Mouse (Mus musculus) heart, embryonic 10.5 days (tissue): ENCODE data around the gene Gm20388. TPM values are rescaled to one million over a fixed set of nuclear protein-coding genes. Genes with fewer than 3 reads are reported as not detected.
A peak's percentile ranks its signal among the peaks of the same experiment; 100 is the strongest.
"Not testable (repeated sequence)": the region's sequence is repeated elsewhere in the genome, so short reads cannot be mapped to it uniquely, and the experiment has no call there.

Experiments used
- DNase-seq: peaks from one replicate; pipeline ENCODE4 v3.0.0-alpha.2; 2017; ENCODE audit warnings: low spot score
- H3K27ac ChIP-seq: fragments of 300-500 bp; sonication (generic); 2 replicates; pipeline ENCODE4 v1.5.1; 2016; ENCODE audit warnings: mild to moderate bottlenecking
- H3K27me3 ChIP-seq: fragments of 300-500 bp; sonication (generic); 2 replicates; pipeline ENCODE4 v1.6.1; 2016; ENCODE audit warnings: mild to moderate bottlenecking; ENCODE audit not compliant: poor library complexity, insufficient read depth, severe bottlenecking
- H3K36me3 ChIP-seq: fragments of 300-500 bp; sonication (generic); 2 replicates; pipeline ENCODE4 v1.6.1; 2016; ENCODE audit warnings: mild to moderate bottlenecking, moderate library complexity
- H3K4me1 ChIP-seq: fragments of 300-500 bp; sonication (generic); 2 replicates; pipeline ENCODE4 v1.6.1; 2016; ENCODE audit warnings: mild to moderate bottlenecking
- H3K4me3 ChIP-seq: fragments of 300-500 bp; sonication (generic); 2 replicates; pipeline ENCODE4 v1.5.1; 2016; ENCODE audit warnings: mild to moderate bottlenecking, moderate library complexity
- H3K9me3 ChIP-seq: fragments of 300-500 bp; sonication (generic); 2 replicates; pipeline ENCODE4 v1.6.1; 2016; ENCODE audit warnings: mild to moderate bottlenecking, moderate library complexity
- WGBS: fragments of 180-500 bp; shearing (Covaris S2); methylation state at CpG from one replicate; pipeline ENCODE4 v1.1.7; 2016; 5-methylcytosine and 5-hydroxymethylcytosine counted together
- polyA plus RNA-seq: library from polyadenylated mRNA; unstranded; fragments of >200 nt; fragmentation: Nextera tagmentation; extraction: Ambion mirVana; gene quantifications from 2 replicates; pipeline ENCODE4 v1.2.1, GENCODE M21; 2016

The Gm20388 gene
- polyA plus RNA-seq, 1 experiment from 2014 or later: 4.5 TPM

GRCm38 (mm10) chr8:123025951-123026351 is 3115.3 kb downstream of the Gm20388 start:
- no peak for DNase-seq
- 0 out of 2 replicates have a peak, but pooled peaks cover 4% of the 10 kb centered on the region for H3K36me3 ChIP-seq
- H3K27ac ChIP-seq: no peak overlapping the region
- H3K9me3 ChIP-seq: no peaks in the 10 kb centered on the region
- 86% methylated on average over 3 of the region's 3 CpGs for WGBS
- H3K27me3 ChIP-seq: no peaks in the 10 kb centered on the region
- H3K4me1 ChIP-seq: peaks cover 28% of the 10 kb centered on the region
- H3K4me3 ChIP-seq: no peak overlapping the region

GRCm38 (mm10) chr8:123027786-123028185 is 3117.1 kb downstream of the Gm20388 start:
- Histone ChIP-seq H3K4me1 (peaks cover 23% of the 10 kb centered on the region), H3K36me3 (0 out of 2 replicates have a peak, but pooled peaks cover 4% of the 10 kb centered on the region), H3K27ac (no peak overlapping the region), H3K4me3 (no peak overlapping the region), H3K9me3 (no peaks in the 10 kb centered on the region), H3K27me3 (no peaks in the 10 kb centered on the region)
- whole genome bisulfite sequencing: 83% methylated on average over 8 of the region's 8 CpGs
- no peak for DNase-seq

- 93% methylated on average over 3 of the region's 5 CpGs for WGBS
- not testable (repeated sequence) for H3K4me3 ChIP-seq, DNase-seq, H3K36me3 ChIP-seq, H3K9me3 ChIP-seq, H3K27ac ChIP-seq, H3K27me3 ChIP-seq
- peaks cover 24% of the 10 kb centered on the region for H3K4me1 ChIP-seq
Observed at GRCm38 (mm10) chr8:123030091-123030490, 3119.4 kb downstream of the Gm20388 start.

GRCm38 (mm10) chr8:123031321-123031978 is 3120.8 kb downstream of the Gm20388 start:
- Histone ChIP-seq H3K9me3 (no peaks in the 10 kb centered on the region), H3K4me1 (peaks cover 19% of the 10 kb centered on the region), H3K27ac (no peak overlapping the region), H3K4me3 (no peak overlapping the region), H3K36me3 (0 out of 2 replicates have a peak, but pooled peaks cover 4% of the 10 kb centered on the region), H3K27me3 (no peaks in the 10 kb centered on the region)
- no peak for DNase-seq
- WGBS: 88% methylated on average over 7 of the region's 7 CpGs

GRCm38 (mm10) chr8:123032730-123033129 is 3122.1 kb downstream of the Gm20388 start:
- H3K36me3 ChIP-seq: 0 out of 2 replicates have a peak, but pooled peaks cover 4% of the 10 kb centered on the region
- H3K27me3 ChIP-seq: no peaks in the 10 kb centered on the region
- H3K4me1 ChIP-seq: peaks cover 28% of the 10 kb centered on the region
- no peak overlapping the region for H3K27ac ChIP-seq
- no peak overlapping the region for H3K4me3 ChIP-seq
- no peak for DNase-seq
- H3K9me3 ChIP-seq: no peaks in the 10 kb centered on the region

- no peak for DNase-seq
- Histone ChIP-seq H3K9me3 (no peaks in the 10 kb centered on the region), H3K27me3 (no peaks in the 10 kb centered on the region), H3K36me3 (no peaks in the 10 kb centered on the region), H3K4me3 (no peak overlapping the region), H3K4me1 (peaks cover 30% of the 10 kb centered on the region), H3K27ac (no peak overlapping the region)
Observed at GRCm38 (mm10) chr8:123033431-123033830, 3122.8 kb downstream of the Gm20388 start.

- 78% methylated on average over 6 of the region's 6 CpGs for whole genome bisulfite sequencing
- Histone ChIP-seq H3K4me1 (peaks cover 33% of the 10 kb centered on the region), H3K9me3 (no peaks in the 10 kb centered on the region), H3K27me3 (no peaks in the 10 kb centered on the region), H3K27ac (no peak overlapping the region), H3K36me3 (no peaks in the 10 kb centered on the region), H3K4me3 (no peak overlapping the region)
- DNase-seq: no peak
Observed at GRCm38 (mm10) chr8:123034171-123034570, 3123.5 kb downstream of the Gm20388 start.

- no peak overlapping the region for H3K4me3 ChIP-seq
- no peaks in the 10 kb centered on the region for H3K36me3 ChIP-seq
- H3K9me3 ChIP-seq: no peaks in the 10 kb centered on the region
- no peak for DNase-seq
- H3K27me3 ChIP-seq: no peaks in the 10 kb centered on the region
- 60% methylated on average over 3 of the region's 3 CpGs for WGBS
- H3K27ac ChIP-seq: peak overlapping the region; percentile 22; the same call in 1 of the 2 replicates
- peaks cover 45% of the 10 kb centered on the region for H3K4me1 ChIP-seq
Observed at GRCm38 (mm10) chr8:123036956-123037355, 3126.3 kb downstream of the Gm20388 start.

- Histone ChIP-seq H3K36me3 (no peaks in the 10 kb centered on the region), H3K27ac (0 out of 2 replicates have a peak overlapping the region, but pooled peaks have one; percentile 22), H3K27me3 (no peaks in the 10 kb centered on the region), H3K4me1 (peaks cover 44% of the 10 kb centered on the region), H3K4me3 (no peak overlapping the region), H3K9me3 (no peaks in the 10 kb centered on the region)
- WGBS: 75% methylated on average over 11 of the region's 11 CpGs
- DNase-seq: no peak
Observed at GRCm38 (mm10) chr8:123037487-123037886, 3126.8 kb downstream of the Gm20388 start.

- Histone ChIP-seq H3K27me3 (no peaks in the 10 kb centered on the region), H3K9me3 (no peaks in the 10 kb centered on the region), H3K27ac (no peak overlapping the region), H3K4me3 (no peak overlapping the region), H3K4me1 (peaks cover 47% of the 10 kb centered on the region), H3K36me3 (no peaks in the 10 kb centered on the region)
- WGBS: 60% methylated on average over 2 of the region's 2 CpGs
- DNase-seq: no peak
Observed at GRCm38 (mm10) chr8:123038351-123038750, 3127.7 kb downstream of the Gm20388 start.

- Histone ChIP-seq H3K27ac (peak overlapping the region; percentile 56; the same call in 1 of the 2 replicates), H3K9me3 (no peaks in the 10 kb centered on the region), H3K4me3 (peak overlapping the region; percentile 100; the same call in 1 of the 2 replicates), H3K27me3 (no peaks in the 10 kb centered on the region), H3K36me3 (0 out of 2 replicates have a peak, but pooled peaks cover under 1% of the 10 kb centered on the region), H3K4me1 (peaks cover 44% of the 10 kb centered on the region)
- WGBS: 83% methylated on average over 11 of the region's 11 CpGs
- no peak for DNase-seq
Observed at GRCm38 (mm10) chr8:123039376-123040109, 3128.9 kb downstream of the Gm20388 start.

GRCm38 (mm10) chr8:123040110-123040650 is 3129.5 kb downstream of the Gm20388 start:
- 17% methylated on average over 4 of the region's 4 CpGs for WGBS
- peak overlapping the region; percentile 100; the same call in 1 of the 2 replicates for H3K27ac ChIP-seq
- H3K4me1 ChIP-seq: peaks cover 44% of the 10 kb centered on the region
- H3K27me3 ChIP-seq: no peaks in the 10 kb centered on the region
- no peaks in the 10 kb centered on the region for H3K9me3 ChIP-seq
- DNase-seq: no peak
- peak overlapping the region; percentile 100 for H3K4me3 ChIP-seq
- 0 out of 2 replicates have a peak, but pooled peaks cover 3% of the 10 kb centered on the region for H3K36me3 ChIP-seq
